Mouse (Mus musculus): ENCODE results near the gene Efna3.

DNA sequence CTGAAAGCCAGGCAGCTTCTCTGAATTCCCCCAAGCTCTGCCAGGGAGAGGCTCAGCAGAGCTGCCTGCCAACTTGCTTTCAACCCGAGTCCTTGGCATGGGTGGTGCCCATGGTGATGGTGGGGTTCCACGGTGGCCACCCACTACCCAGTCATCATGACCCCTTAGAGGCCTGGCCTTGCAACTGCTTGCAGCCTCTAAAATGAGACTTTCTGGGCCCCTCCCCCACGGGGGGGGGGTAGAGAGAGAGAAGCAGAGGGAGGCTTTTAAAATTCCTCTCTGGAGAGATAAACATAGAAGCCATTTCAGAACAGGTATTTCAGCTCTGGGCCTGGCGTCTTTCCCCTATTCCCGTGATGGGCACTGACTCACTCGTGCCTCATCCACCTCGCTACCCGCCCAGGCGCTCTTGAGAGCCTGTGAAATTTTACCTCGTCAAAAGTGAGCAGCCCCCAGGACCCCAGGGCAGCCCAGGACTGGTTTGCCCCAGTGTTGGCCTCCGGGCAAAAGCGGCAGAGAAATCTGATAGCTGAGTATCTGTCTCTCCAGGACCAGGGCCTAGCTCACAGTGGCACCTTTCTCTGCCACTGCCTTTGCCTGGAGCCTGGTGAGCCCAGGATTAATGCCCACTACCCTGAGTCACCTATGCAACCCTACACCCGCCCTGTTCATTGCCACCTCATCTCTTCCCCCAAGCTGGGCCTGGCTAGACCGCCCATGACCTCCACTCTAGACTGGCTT lies 45.3 kb downstream of the Efna3 start:
- TF ChIP-seq CTCF (IDR thresholded peaks at IDR 0.05; ENCODE audit: borderline replicate concordance, control insufficient read depth, extremely low read depth, insufficient read depth, low read length, poor library complexity), result no peak
- no peak for TF ChIP-seq POLR2A (IDR thresholded peaks at IDR 0.05; ENCODE audit: control insufficient read depth, extremely low read depth, insufficient read depth, low read length, poor library complexity)

Data from thymus, adult 2 months (tissue).